Mouse (Mus musculus): ENCODE results near the gene Bclaf3. TPM values are rescaled to one million over a fixed set of nuclear protein-coding genes. Genes with fewer than 3 reads are reported as not detected.

The Bclaf3 gene
- polyA plus RNA-seq, 1 experiment from 2014 or later: 7.7 TPM

- Histone ChIP-seq H3K4me1 (replicated peaks) (peaks cover 19% of the 10 kb centered on the region), H3K4me2 (peak overlapping the region; percentile 91), H3K27me3 (no peaks in the 10 kb centered on the region), H3K4me3 (replicated peaks) (peak overlapping the region; percentile 70), H3K9ac (peak overlapping the region; percentile 79), H3K36me3 (no peaks in the 10 kb centered on the region), H3K27ac (peak overlapping the region; percentile 69), H3K9me3 (replicated peaks) (no peaks in the 10 kb centered on the region)
- ATAC-seq (ENCODE audit: low read depth) (peak; percentile 67), DNase-seq (no peak)
- WGBS (ENCODE audit: insufficient replicate concordance): 11% methylated on average over 54 of the region's 56 CpGs
These were observed 101.4 kb downstream of the Bclaf3 start for GRCm38 (mm10) chrX:159627588-159628566.

- peak overlapping the region; percentile 70 for H3K4me3 ChIP-seq (replicated peaks)
- no peak overlapping the region for H3K9ac ChIP-seq
- WGBS (ENCODE audit: insufficient replicate concordance): 21% methylated on average over 4 of the region's 4 CpGs
These were observed 102.1 kb downstream of the Bclaf3 start for GRCm38 (mm10) chrX:159628629-159629028.

GRCm38 (mm10) chrX:159629203-159629602, 102.7 kb downstream of the Bclaf3 start:
- H3K9me3 ChIP-seq (replicated peaks): no peaks in the 10 kb centered on the region
- 21% methylated on average over 2 of the region's 2 CpGs for WGBS (ENCODE audit: insufficient replicate concordance)
- DNase-seq (no peak), ATAC-seq (ENCODE audit: low read depth) (no peak)
- peak overlapping the region; percentile 91 for H3K4me2 ChIP-seq
- H3K36me3 ChIP-seq: no peaks in the 10 kb centered on the region
- no peaks in the 10 kb centered on the region for H3K27me3 ChIP-seq
- no peak overlapping the region for H3K27ac ChIP-seq
- H3K9ac ChIP-seq: no peak overlapping the region
- no peak overlapping the region for H3K4me3 ChIP-seq (replicated peaks)
- H3K4me1 ChIP-seq (replicated peaks): peaks cover 19% of the 10 kb centered on the region

More at GRCm38 (mm10) chrX:159628629-159629028, 102.1 kb downstream of the Bclaf3 start:
- Histone ChIP-seq H3K36me3 (no peaks in the 10 kb centered on the region), H3K27ac (no peak overlapping the region), H3K4me2 (peak overlapping the region; percentile 91), H3K27me3 (no peaks in the 10 kb centered on the region), H3K4me1 (replicated peaks) (peaks cover 19% of the 10 kb centered on the region), H3K9me3 (replicated peaks) (no peaks in the 10 kb centered on the region)
- no peak for ATAC-seq (ENCODE audit: low read depth)
- DNase-seq: no peak

- Histone ChIP-seq H3K4me2 (no peak overlapping the region), H3K4me1 (replicated peaks) (peaks cover 13% of the 10 kb centered on the region), H3K9ac (no peak overlapping the region), H3K9me3 (replicated peaks) (no peaks in the 10 kb centered on the region), H3K27me3 (no peaks in the 10 kb centered on the region), H3K27ac (no peak overlapping the region), H3K4me3 (replicated peaks) (no peak overlapping the region), H3K36me3 (no peaks in the 10 kb centered on the region)
- DNase-seq (no peak), ATAC-seq (ENCODE audit: low read depth) (peak; percentile 54; the same call in 1 of the 2 replicates)
- 38% methylated on average over 4 of the region's 4 CpGs for WGBS (ENCODE audit: insufficient replicate concordance)
These were observed 112.2 kb downstream of the Bclaf3 start for GRCm38 (mm10) chrX:159638500-159639227.

- no peak for DNase-seq
- Histone ChIP-seq H3K4me2 (no peak overlapping the region), H3K4me1 (replicated peaks) (peaks cover 13% of the 10 kb centered on the region), H3K27me3 (no peaks in the 10 kb centered on the region), H3K4me3 (replicated peaks) (no peak overlapping the region), H3K9ac (no peak overlapping the region), H3K9me3 (replicated peaks) (no peaks in the 10 kb centered on the region), H3K27ac (no peak overlapping the region; the same call in 1 of the 2 replicates), H3K36me3 (no peaks in the 10 kb centered on the region)
- peak; percentile 63; the same call in 1 of the 2 replicates for ATAC-seq (ENCODE audit: low read depth)
- 35% methylated on average over 4 of the region's 4 CpGs for WGBS (ENCODE audit: insufficient replicate concordance)
These were observed 113.5 kb downstream of the Bclaf3 start for GRCm38 (mm10) chrX:159639991-159640390.

Other genes starting within 250 kb of the Bclaf3 start
- gene Eif1ax, start 154.5 kb upstream of the Bclaf3 start, polyA plus RNA-seq (2015; fragmentation: Nextera tagmentation; extraction: Ambion mirVana): 104 and 119 TPM in 2 replicates
- 0.08 and 0.10 TPM in 2 replicates for gene Map7d2, start 112.1 kb upstream of the Bclaf3 start, polyA plus RNA-seq (2015; fragmentation: Nextera tagmentation; extraction: Ambion mirVana)
- 10.7 and 14.3 TPM in 2 replicates for gene Sh3kbp1, start 100.6 kb downstream of the Bclaf3 start, polyA plus RNA-seq (2015; fragmentation: Nextera tagmentation; extraction: Ambion mirVana)